Mouse (Mus musculus) mouse trophoblast stem cell (cell line): Measurements from ENCODE around the gene Vmn1r169.
"Not testable (repeated sequence)": the region's sequence is repeated elsewhere in the genome, so short reads cannot be mapped to it uniquely, and the experiment has no call there.

Experiments
- in situ Hi-C, 2 experiments: fragments of 300-500 bp; cut with MseI, MboI; formaldehyde crosslinking; loops; 2 replicates in 1 of 2; 3 replicates in 1 of 2; pipeline ENCODE4 v1.15.1; 2025

The Vmn1r169 gene

DNA sequence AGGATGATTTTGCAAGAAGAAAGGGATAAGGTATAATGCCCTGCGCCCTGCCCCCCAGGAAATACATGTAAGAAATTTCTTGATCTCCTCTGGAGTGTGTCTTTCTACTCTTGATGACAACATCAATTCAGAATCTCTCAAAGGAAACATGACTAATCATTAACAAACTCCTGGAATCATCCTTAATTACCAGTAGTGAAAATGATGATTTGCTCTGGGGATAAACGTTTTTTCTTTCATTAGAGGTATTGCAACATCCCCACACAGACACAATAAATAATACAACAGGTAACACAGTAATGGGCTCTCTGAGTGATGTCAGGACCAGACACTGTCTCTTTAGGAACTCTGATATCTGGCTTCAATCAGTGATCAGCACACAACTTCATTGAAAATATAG, at the start of gene Vmn1r169:
Gene Vmn1r169 (plus strand): TSS at position 301 of the 400 bp plus-strand sequence.
- in situ Hi-C loops: not testable (repeated sequence)

DNA sequence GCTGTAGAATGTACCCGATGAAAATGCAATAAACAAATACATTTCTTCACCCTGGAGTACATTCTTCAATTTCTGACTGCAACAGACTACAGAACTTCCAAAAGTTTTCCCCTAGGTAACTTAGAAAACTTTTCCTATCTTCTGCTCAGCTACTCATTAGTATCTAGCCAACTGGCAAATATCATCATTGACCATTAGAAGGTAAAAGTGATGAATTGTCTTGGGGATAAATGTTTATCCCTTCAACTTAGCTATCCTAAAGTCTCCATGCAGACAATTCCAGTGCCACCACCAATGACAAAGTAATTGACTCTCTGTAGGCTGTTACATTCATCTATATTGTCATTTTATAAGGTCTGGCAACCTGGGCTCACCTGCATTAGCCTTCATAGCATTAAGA, 35.9 kb upstream of the Vmn1r169 start, which contains the start of gene Vmn1r168:
Gene Vmn1r168 (plus strand): TSS at position 301 of the 400 bp plus-strand sequence.
- in situ Hi-C loops: not testable (repeated sequence)

DNA sequence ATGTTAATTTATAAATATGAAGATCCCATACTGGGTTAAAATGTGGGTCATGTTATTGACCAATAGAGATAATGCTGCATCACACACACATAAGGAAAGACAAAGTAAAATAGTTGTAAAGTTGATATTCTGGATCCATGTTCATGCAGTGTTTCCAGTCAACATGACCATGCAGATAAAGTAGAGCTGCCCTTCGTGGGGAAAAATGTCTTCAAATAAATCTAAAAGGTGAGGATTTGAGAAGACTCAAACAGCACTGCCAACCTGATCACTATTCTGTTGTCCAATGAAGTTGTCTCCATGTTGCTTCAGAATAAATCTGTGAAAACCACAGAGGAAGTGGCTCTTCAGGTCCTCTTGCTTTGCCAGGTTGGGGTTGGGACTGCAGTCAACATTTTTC, 30.5 kb downstream of the Vmn1r169 start, which contains the start of gene Vmn1r170:
Gene Vmn1r170 (plus strand): TSS at position 301 of the 400 bp plus-strand sequence.
- in situ Hi-C loops: not testable (repeated sequence)
